Mouse (Mus musculus): ENCODE data around the gene Tgfb3.

GRCm38 (mm10) chr12:86094075-86094474 lies 15.2 kb upstream of the Tgfb3 start:
- no peak for TF ChIP-seq POLR2A (IDR thresholded peaks at IDR 0.05; ENCODE audit: control insufficient read depth in 1 of 2, insufficient read depth in 1 of 2, low read depth in 1 of 2, low read length in 2 of 2, poor library complexity in 1 of 2)
- no peak for TF ChIP-seq MAX (IDR thresholded peaks at IDR 0.05; ENCODE audit: low read length)
- no peak for TF ChIP-seq NELFE (IDR thresholded peaks at IDR 0.05; ENCODE audit: low read depth, low read length)
- TF ChIP-seq JUND (IDR thresholded peaks at IDR 0.05; ENCODE audit: low read depth, low read length): no peak
- TF ChIP-seq CTCF (IDR thresholded peaks at IDR 0.05 in 2 of 3, conservative IDR thresholded peaks at IDR 0.05 in 1 of 3; ENCODE audit: control insufficient read depth in 1 of 3, insufficient read depth in 1 of 3, low read depth in 2 of 3, low read length in 3 of 3, poor library complexity in 1 of 3, severe bottlenecking in 1 of 3): no peak
- TF ChIP-seq MYB (IDR thresholded peaks at IDR 0.05; ENCODE audit: low read depth, low read length): no peak
- TF ChIP-seq USF1 (IDR thresholded peaks at IDR 0.05; ENCODE audit: low read depth, low read length): no peak
- no peak for TF ChIP-seq ZNF384 (IDR thresholded peaks at IDR 0.05; ENCODE audit: low read depth, low read length)
- no peak for TF ChIP-seq MYC (IDR thresholded peaks at IDR 0.05; ENCODE audit: low read depth, low read length)

Data from MEL (cell line).